Mouse (Mus musculus): Measurements from ENCODE around the gene Uvssa.

DNA sequence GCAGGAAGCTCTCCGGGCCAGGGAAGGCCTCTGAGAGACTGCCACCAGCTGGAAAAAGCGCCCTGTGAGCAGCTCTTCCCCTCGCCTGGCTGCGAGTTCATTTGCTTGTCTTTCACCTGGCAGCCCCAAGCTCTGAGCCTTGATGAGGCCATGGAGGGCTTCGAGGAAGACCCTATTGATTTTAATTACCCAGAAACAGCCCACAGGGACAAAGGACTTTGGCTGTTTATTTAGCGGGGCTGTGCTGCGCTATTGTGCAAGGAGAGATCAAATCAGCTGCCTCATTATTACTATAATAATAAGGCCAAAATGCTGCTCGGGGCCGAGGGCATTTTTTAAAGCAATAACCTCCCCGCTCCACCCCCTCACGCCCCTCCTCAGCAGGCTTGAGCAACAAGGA, 87.1 kb downstream of the Uvssa start:
- no peak for TF ChIP-seq POLR2A (IDR thresholded peaks at IDR 0.05; ENCODE audit: extremely low read depth, insufficient read depth, low read length)
- no peak for TF ChIP-seq CTCF (IDR thresholded peaks at IDR 0.05; ENCODE audit: extremely low read depth, insufficient read depth, low read length)
